Mouse (Mus musculus): ENCODE measurements around the gene Evl.

The Evl gene

GRCm38 (mm10) chr12:108590131-108590530 lies 35.6 kb downstream of the Evl start:
- DNase-seq (ENCODE audit: low read depth in 1 of 2, low spot score in 2 of 2): no peak

- DNase-seq (ENCODE audit: low read depth in 1 of 2, low spot score in 2 of 2): no peak
These were observed 37.1 kb downstream of the Evl start for GRCm38 (mm10) chr12:108591586-108591985.

GRCm38 (mm10) chr12:108592866-108593265 lies 38.3 kb downstream of the Evl start:
- no peak for DNase-seq (ENCODE audit: low read depth in 1 of 2, low spot score in 2 of 2)

- no peak for DNase-seq (ENCODE audit: low read depth in 1 of 2, low spot score in 2 of 2)
These were observed 46.3 kb downstream of the Evl start for GRCm38 (mm10) chr12:108600864-108601263.

- DNase-seq (ENCODE audit: low read depth in 1 of 2, low spot score in 2 of 2): no peak
These were observed 46.8 kb downstream of the Evl start for GRCm38 (mm10) chr12:108601326-108601725.

- no peak for DNase-seq (ENCODE audit: low read depth in 1 of 2, low spot score in 2 of 2)
These were observed 50.0 kb downstream of the Evl start for GRCm38 (mm10) chr12:108604546-108604945.

GRCm38 (mm10) chr12:108605521-108606281 lies 51.2 kb downstream of the Evl start:
- DNase-seq (ENCODE audit: low read depth in 1 of 2, low spot score in 2 of 2): no peak

- no peak for DNase-seq (ENCODE audit: low read depth in 1 of 2, low spot score in 2 of 2)
These were observed 51.8 kb downstream of the Evl start for GRCm38 (mm10) chr12:108606321-108606720.

GRCm38 (mm10) chr12:108609446-108609845 lies 54.9 kb downstream of the Evl start:
- no peak for DNase-seq (ENCODE audit: low read depth in 1 of 2, low spot score in 2 of 2)

GRCm38 (mm10) chr12:108610255-108610654 lies 55.7 kb downstream of the Evl start:
- DNase-seq (ENCODE audit: low read depth in 1 of 2, low spot score in 2 of 2): no peak

- DNase-seq (ENCODE audit: low read depth in 1 of 2, low spot score in 2 of 2): peak in 1 of 2 experiments; percentile 40
These were observed 58.6 kb downstream of the Evl start for GRCm38 (mm10) chr12:108613081-108613480.

GRCm38 (mm10) chr12:108617511-108617910 lies 63.0 kb downstream of the Evl start:
- DNase-seq (ENCODE audit: low read depth in 1 of 2, low spot score in 2 of 2): no peak

- DNase-seq (ENCODE audit: low read depth in 1 of 2, low spot score in 2 of 2): no peak
These were observed 65.4 kb downstream of the Evl start for GRCm38 (mm10) chr12:108619853-108620416.

GRCm38 (mm10) chr12:108622406-108622805 lies 67.9 kb downstream of the Evl start:
- no peak for DNase-seq (ENCODE audit: low read depth in 1 of 2, low spot score in 2 of 2)

- no peak for DNase-seq (ENCODE audit: low read depth in 1 of 2, low spot score in 2 of 2)
These were observed 75.0 kb downstream of the Evl start for GRCm38 (mm10) chr12:108629556-108629955.

- peak; percentile 17 to 49 for DNase-seq (ENCODE audit: low read depth in 1 of 2, low spot score in 2 of 2)
These were observed 76.5 kb downstream of the Evl start for GRCm38 (mm10) chr12:108630741-108631688.

GRCm38 (mm10) chr12:108632501-108632900 lies 78.0 kb downstream of the Evl start:
- no peak for DNase-seq (ENCODE audit: low read depth in 1 of 2, low spot score in 2 of 2)

- DNase-seq (ENCODE audit: low read depth in 1 of 2, low spot score in 2 of 2): no peak
These were observed 79.5 kb downstream of the Evl start for GRCm38 (mm10) chr12:108634031-108634430.

GRCm38 (mm10) chr12:108635501-108635900 lies 81.0 kb downstream of the Evl start:
- no peak for DNase-seq (ENCODE audit: low read depth in 1 of 2, low spot score in 2 of 2)

- no peak for DNase-seq (ENCODE audit: low read depth in 1 of 2, low spot score in 2 of 2)
These were observed 82.9 kb downstream of the Evl start for GRCm38 (mm10) chr12:108637440-108637839.

- peak; percentile 28 to 37 for DNase-seq (ENCODE audit: low read depth in 1 of 2, low spot score in 2 of 2)
These were observed 84.6 kb downstream of the Evl start for GRCm38 (mm10) chr12:108639126-108639525.

- no peak for DNase-seq (ENCODE audit: low read depth in 1 of 2, low spot score in 2 of 2)
These were observed 87.5 kb downstream of the Evl start for GRCm38 (mm10) chr12:108642019-108642418.

All from monocyte, adult 2 months (primary cell).